Mouse (Mus musculus) liver, embryonic 15.5 days (tissue): Measurements from ENCODE around the gene Rdh9. TPM values are rescaled to one million over a fixed set of nuclear protein-coding genes. Genes with fewer than 3 reads are reported as not detected.
"Not testable (repeated sequence)": the region's sequence is repeated elsewhere in the genome, so short reads cannot be mapped to it uniquely, and the experiment has no call there.

Experiments used
- ATAC-seq: fragments of 200-750 bp; cut with Nextera tagmentation; 2 replicates; pipeline ENCODE4 v1.8.0; 2017; ENCODE audit warnings: moderate number of reproducible peaks, mild to moderate bottlenecking, moderate library complexity; ENCODE audit not compliant: insufficient read depth
- H3K27ac ChIP-seq: fragments of 300-500 bp; sonication (generic); replicated peaks from 2 replicates; pipeline ENCODE4 v1.5.1; 2015; ENCODE audit warnings: mild to moderate bottlenecking, inconsistent platforms
- H3K27me3 ChIP-seq: fragments of 300-500 bp; sonication (generic); 2 replicates; pipeline ENCODE4 v1.6.1; 2015; ENCODE audit warnings: mild to moderate bottlenecking, inconsistent platforms
- H3K36me3 ChIP-seq: fragments of 300-500 bp; sonication (generic); replicated peaks from 2 replicates; pipeline ENCODE4 v1.6.1; 2015; ENCODE audit warnings: moderate library complexity, mild to moderate bottlenecking, inconsistent platforms
- H3K4me1 ChIP-seq: fragments of 300-500 bp; sonication (generic); replicated peaks from 2 replicates; pipeline ENCODE4 v1.6.1; 2015; ENCODE audit warnings: inconsistent platforms
- H3K4me2 ChIP-seq: fragments of 300-500 bp; sonication (generic); 2 replicates; pipeline ENCODE4 v1.6.1; 2015; ENCODE audit warnings: moderate library complexity, mild to moderate bottlenecking, inconsistent platforms
- H3K4me3 ChIP-seq: fragments of 300-500 bp; sonication (generic); replicated peaks from 2 replicates; pipeline ENCODE4 v1.5.1; 2015; ENCODE audit warnings: mild to moderate bottlenecking, inconsistent platforms
- H3K9ac ChIP-seq: fragments of 300-500 bp; sonication (generic); 2 replicates; pipeline ENCODE4 v1.6.1; 2015; ENCODE audit warnings: moderate library complexity, mild to moderate bottlenecking, inconsistent platforms
- H3K9me3 ChIP-seq: fragments of 300-500 bp; sonication (generic); replicated peaks from 2 replicates; pipeline ENCODE4 v1.6.1; 2016; ENCODE audit warnings: inconsistent platforms
- WGBS: fragments of 180-500 bp; shearing (Covaris S2); methylation state at CpG from one replicate; pipeline ENCODE4 v1.1.7; 2015; ENCODE audit warnings: mixed read lengths; ENCODE audit not compliant: insufficient replicate concordance; 5-methylcytosine and 5-hydroxymethylcytosine counted together
- polyA plus RNA-seq: library from polyadenylated mRNA; unstranded; fragments of >200 nt; fragmentation: Nextera tagmentation; extraction: Ambion mirVana; gene quantifications from 2 replicates; pipeline ENCODE4 v1.2.1, GENCODE M21; 2015

Rdh9 gene
- polyA plus RNA-seq, 1 experiment from 2014 or later: not detected

DNA sequence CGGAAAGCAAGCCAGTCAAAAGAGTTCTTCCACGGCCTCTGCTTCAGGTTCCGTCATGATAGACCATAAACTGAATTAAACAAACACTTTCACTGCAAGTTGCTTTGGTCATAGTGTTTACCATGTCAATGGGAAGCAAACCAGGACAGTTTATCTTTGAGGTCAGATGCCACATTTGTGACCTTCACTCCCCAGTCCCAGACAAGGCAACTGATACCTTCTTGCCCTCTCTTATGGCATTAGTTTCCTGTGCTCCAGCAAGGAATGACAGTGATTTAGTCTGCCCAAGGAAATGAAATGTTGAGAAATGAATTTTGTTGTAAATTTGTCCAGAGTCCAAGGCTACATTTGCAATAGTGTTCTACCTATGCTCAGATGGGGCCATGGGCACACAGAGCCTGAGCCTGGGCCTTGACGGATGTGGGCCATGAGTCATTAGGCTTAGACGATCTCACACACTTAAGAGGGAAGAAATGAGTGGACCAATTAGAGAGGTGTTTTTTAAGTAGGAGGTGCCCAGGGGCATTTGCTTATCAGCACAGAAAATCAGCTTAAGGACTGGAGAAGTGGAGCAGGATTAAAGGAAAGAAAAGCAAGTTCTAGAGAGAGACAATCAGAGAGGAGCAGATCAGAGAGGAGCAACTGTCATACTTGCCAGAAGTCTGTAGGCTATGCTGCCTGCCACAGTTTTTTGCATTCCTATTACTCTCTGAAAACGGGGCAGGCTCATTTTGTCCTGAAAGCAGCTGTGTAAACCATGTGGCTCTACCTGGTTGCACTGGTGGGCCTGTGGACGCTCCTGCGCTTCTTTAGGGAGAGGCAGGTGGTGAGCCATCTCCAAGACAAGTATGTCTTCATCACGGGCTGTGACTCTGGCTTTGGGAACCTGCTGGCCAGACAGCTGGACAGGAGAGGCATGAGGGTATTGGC, 16.7 kb upstream of the Rdh9 start, which contains the start of the genes Rdh1 and Rdh16f1:
Gene Rdh1, plus strand, starts transcription at position 541 of the 930 bp plus-strand sequence.
Gene Rdh16f1, plus strand, starts transcription at position 607 of the 930 bp plus-strand sequence.
- 0 out of 2 replicates have a peak within 1 kb of the TSS, but pooled peaks have one; percentile 5 for H3K27ac ChIP-seq
- no peaks in the 10 kb centered on the region for H3K27me3 ChIP-seq
- no peaks in the 10 kb centered on the region for H3K9me3 ChIP-seq
- 0 out of 2 replicates have a peak, but pooled peaks have one; percentile 30 for ATAC-seq
- no peak within 1 kb of the TSS for H3K9ac ChIP-seq
- no peak within 1 kb of the TSS for H3K4me2 ChIP-seq
- 52% methylated on average over 9 of the region's 9 CpGs for WGBS
- no peak within 1 kb of the TSS for H3K4me3 ChIP-seq
- H3K4me1 ChIP-seq: peaks cover 26% of the 10 kb centered on the region
- no peaks in the 10 kb centered on the region for H3K36me3 ChIP-seq

DNA sequence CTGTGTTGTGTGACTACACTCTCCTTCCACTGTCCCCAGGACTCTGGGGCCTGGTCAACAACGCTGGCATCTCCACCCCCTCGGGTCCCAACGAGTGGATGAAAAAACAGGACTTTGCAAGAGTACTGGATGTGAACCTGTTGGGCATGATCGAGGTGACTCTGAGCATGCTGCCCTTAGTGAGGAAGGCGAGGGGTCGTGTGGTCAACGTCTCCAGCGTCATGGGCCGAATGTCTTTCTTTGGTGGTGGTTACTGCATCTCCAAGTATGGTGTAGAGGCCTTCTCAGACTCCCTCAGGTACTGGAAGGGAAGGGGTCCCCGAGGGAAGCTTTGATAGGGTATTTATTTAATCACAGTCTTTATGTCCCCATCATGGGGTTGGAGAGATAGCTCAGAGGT, 13.3 kb upstream of the Rdh9 start:
- not testable (repeated sequence) for H3K27me3 ChIP-seq, H3K36me3 ChIP-seq, ATAC-seq, H3K27ac ChIP-seq, H3K9ac ChIP-seq, H3K9me3 ChIP-seq, H3K4me3 ChIP-seq, H3K4me2 ChIP-seq
- H3K4me1 ChIP-seq: peaks cover 12% of the 10 kb centered on the region; the same call in 1 of the 2 replicates
- WGBS: 58% methylated on average over 10 of the region's 10 CpGs

DNA sequence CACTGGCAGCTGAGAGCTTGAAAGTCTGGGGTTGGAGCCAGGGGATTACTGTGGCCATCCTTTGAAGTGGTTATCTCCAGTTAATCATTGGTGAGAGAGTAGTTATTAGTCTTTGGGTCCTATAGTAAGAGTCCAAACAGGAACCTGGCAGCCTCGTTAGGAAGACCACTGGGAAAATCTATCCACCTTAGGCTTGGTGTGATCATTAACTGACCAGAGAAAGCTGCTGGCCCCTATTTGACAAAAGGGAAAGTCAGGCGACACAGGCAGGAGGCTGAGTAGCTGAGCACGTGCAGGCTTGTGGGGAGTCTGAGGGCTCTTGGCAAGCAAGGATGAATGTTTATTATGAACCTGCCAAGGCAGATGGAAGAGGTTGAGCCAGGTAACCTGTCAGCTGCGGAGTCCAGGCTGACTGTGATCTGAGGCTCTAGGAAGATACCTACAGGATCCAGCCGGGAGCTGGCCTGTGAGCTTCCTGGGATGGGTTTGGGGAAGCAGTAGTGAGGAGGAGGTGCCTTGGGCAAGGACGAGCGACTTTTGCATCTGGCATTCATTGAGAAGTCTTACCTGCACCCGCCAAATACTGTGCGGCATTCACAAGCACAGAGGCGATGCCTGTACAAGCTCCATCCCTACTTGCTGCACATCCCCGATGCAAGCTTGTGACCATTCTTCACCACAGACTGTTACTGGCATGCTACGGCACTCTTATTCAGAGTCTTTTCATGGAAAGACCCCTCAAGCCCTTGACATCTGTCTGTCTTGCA, 12.1 kb upstream of the Rdh9 start:
- peak overlapping the region; percentile 10; the same call in 1 of the 2 replicates for H3K4me2 ChIP-seq
- H3K4me1 ChIP-seq: peaks cover 7% of the 10 kb centered on the region; the same call in 1 of the 2 replicates
- peak overlapping the region; percentile 65 for H3K27ac ChIP-seq
- no peaks in the 10 kb centered on the region for H3K27me3 ChIP-seq
- H3K36me3 ChIP-seq: no peaks in the 10 kb centered on the region
- WGBS: 53% methylated on average over 12 of the region's 12 CpGs
- no peak overlapping the region for H3K4me3 ChIP-seq
- H3K9me3 ChIP-seq: no peaks in the 10 kb centered on the region
- no peak overlapping the region for H3K9ac ChIP-seq
- ATAC-seq: peak; percentile 71

DNA sequence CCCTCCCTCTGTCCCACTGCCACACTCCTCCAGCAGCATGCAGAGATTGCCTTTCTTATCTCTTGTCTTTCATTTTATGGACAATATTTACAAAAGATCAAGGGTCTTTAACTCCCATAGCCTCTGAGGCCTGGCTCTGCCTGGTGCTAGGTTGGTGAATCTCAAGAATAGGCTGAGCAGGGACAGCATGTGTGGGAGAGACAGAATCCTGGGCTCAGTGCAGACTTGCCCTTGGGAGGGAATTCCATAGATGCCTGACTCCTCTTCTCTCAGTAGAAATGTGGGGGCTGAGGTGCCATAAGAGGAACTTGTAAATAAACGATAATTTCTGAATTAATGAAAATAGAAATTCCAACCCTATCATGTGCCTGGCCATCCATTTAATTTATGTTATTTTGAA, 9.6 kb upstream of the Rdh9 start:
- H3K9ac ChIP-seq: no peak overlapping the region
- H3K4me2 ChIP-seq: no peak overlapping the region
- no peak for ATAC-seq
- H3K4me1 ChIP-seq: peaks cover 7% of the 10 kb centered on the region; the same call in 1 of the 2 replicates
- no peak overlapping the region for H3K27ac ChIP-seq
- H3K4me3 ChIP-seq: no peak overlapping the region
- H3K9me3 ChIP-seq: no peaks in the 10 kb centered on the region
- 62% methylated on average over 1 of the region's 1 CpGs for WGBS
- no peaks in the 10 kb centered on the region for H3K27me3 ChIP-seq
- no peaks in the 10 kb centered on the region for H3K36me3 ChIP-seq

DNA sequence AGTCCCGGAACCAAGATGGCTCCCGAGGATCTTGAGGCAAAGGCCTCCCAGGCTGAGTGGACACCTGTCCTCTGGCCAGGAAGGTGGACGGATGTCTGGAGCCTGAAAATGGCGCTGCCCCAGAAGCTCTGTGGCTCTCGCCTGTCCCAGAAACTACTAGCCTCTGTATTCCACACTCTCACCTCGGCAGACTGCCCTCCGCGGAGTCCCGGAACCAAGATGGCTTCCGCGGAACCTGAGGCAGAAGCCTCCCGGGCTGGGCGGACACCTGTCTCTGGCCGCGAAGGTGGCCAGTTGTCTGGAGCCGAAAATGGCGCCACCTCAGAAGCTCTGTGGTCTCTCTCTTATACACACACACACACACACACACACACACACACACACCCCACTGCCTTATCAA, 6.1 kb downstream of the Rdh9 start:
- not testable (repeated sequence) for H3K4me1 ChIP-seq, H3K4me3 ChIP-seq, H3K27ac ChIP-seq, H3K9ac ChIP-seq, H3K9me3 ChIP-seq, H3K27me3 ChIP-seq, ATAC-seq, H3K36me3 ChIP-seq, H3K4me2 ChIP-seq
- 74% methylated on average over 17 of the region's 17 CpGs for WGBS

DNA sequence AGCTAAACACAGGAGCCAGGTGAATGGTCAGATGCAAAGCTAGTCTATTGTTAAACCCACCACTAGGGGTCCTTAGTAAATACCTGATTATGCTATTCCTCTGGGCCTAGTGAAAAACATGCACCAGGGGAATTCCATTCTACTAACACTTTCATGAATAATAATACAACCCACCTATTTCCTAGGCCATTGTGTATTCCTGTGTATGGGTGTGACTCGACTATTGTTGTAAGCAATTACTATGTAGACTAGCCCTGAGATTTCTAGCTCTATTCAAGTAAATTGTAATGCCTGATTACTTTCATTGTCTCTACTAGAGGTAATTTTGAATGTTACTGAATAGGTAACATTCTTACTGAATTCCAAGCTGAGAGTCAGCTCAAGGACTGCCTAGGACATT, 9.2 kb downstream of the Rdh9 start:
- H3K9ac ChIP-seq, H3K4me3 ChIP-seq, ATAC-seq, H3K9me3 ChIP-seq, H3K4me2 ChIP-seq, H3K27me3 ChIP-seq, H3K4me1 ChIP-seq, H3K27ac ChIP-seq, H3K36me3 ChIP-seq: not testable (repeated sequence)
- WGBS: 56% methylated on average over 1 of the region's 1 CpGs

DNA sequence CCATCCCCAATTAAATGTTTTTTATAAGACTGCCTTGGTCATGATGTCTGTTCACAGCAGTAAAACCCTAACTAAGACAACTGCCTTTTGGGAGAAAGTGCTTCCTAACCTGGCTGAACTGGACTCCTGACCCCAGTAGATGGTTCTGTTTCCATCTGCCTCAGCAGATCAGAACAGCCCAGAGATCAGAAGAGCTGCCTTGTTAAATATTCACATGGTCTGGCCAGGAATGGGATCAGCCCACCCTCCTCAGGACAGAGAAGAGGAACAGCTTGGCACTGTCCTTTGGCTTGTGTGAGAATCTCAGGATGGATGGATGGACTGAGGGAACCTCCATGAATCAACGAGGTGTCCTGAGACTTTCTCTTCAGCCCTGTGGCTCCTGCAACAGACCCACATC, 23.1 kb downstream of the Rdh9 start:
- WGBS: 32% methylated on average over 1 of the region's 1 CpGs
- Histone ChIP-seq H3K36me3 (no peaks in the 10 kb centered on the region), H3K4me3 (no peak overlapping the region), H3K9ac (no peak overlapping the region), H3K27ac (no peak overlapping the region), H3K9me3 (no peaks in the 10 kb centered on the region), H3K4me2 (no peak overlapping the region), H3K27me3 (no peaks in the 10 kb centered on the region), H3K4me1 (no peaks in the 10 kb centered on the region)
- no peak for ATAC-seq

DNA sequence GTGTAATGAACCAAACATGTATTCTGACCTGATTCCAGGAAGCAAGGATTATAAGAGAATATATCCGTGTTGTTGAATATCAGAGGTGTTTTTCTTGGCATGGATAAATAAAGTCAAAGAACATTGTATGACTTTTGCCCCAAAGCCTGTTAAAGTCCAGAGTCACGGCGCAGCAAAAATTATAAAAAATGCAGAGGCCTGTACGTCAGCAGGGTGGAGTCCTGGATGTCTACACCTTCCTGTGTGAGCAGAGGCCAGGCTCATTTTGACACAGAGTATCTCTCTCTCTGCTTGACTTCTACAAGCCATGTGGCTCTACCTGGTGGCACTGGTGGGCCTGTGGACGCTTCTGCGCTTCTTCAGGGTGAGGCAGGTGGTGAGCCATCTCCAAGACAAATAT, 24.7 kb downstream of the Rdh9 start, which contains the start of gene Rdh16:
Gene Rdh16, plus strand, starts transcription at position 262 of the 400 bp plus-strand sequence.
- no peak within 1 kb of the TSS for H3K9ac ChIP-seq
- WGBS: 68% methylated on average over 6 of the region's 6 CpGs
- H3K4me3 ChIP-seq: no peak within 1 kb of the TSS
- no peaks in the 10 kb centered on the region for H3K27me3 ChIP-seq
- H3K9me3 ChIP-seq: no peaks in the 10 kb centered on the region
- no peak within 1 kb of the TSS for H3K4me2 ChIP-seq
- no peak within 1 kb of the TSS for H3K27ac ChIP-seq
- H3K4me1 ChIP-seq: no peaks in the 10 kb centered on the region
- no peak for ATAC-seq
- no peaks in the 10 kb centered on the region for H3K36me3 ChIP-seq

DNA sequence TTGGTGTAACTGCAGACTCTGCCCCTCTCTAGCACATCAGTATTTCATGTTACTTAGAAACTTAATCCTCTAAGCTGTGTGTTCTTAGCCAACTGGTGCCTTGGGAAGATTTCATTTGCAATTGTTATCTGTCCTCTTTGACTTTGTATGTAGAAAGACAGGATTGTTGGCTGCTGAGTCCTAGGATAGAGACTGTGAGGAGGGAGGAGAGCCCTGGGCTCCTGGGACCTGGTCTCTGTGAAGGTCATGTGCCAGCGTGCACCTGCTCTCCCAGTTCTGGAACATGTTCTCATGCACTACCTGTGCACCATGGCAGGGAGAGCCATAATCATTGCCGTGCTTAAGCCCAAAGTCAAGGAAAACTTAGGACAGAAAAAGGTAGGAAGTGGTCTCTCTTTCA, 25.4 kb downstream of the Rdh9 start:
- WGBS: 65% methylated on average over 2 of the region's 2 CpGs

DNA sequence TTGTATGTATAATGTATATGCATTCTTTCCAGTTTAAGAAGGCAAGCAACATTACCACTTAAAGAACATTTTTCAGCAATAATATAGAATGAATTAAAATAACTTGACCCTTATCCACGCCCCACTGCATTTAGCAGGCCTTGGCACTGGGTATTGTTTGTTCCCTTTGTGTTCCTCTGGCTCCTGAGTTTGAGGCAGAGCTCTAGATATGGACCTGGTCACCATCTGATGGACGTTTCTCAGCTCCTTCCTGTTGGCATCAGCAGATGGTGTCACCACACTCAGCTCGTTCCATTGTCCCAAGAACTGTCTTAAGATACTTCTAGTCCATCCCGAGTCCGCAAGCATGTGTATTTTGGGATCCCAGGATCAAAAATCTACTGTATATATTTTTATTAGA, 26.1 kb downstream of the Rdh9 start:
- no peaks in the 10 kb centered on the region for H3K9me3 ChIP-seq
- no peak overlapping the region for H3K27ac ChIP-seq
- no peaks in the 10 kb centered on the region for H3K4me1 ChIP-seq
- 43% methylated on average over 5 of the region's 5 CpGs for WGBS
- H3K27me3 ChIP-seq: no peaks in the 10 kb centered on the region
- H3K9ac ChIP-seq: no peak overlapping the region
- H3K4me3 ChIP-seq: no peak overlapping the region
- ATAC-seq: no peak
- H3K4me2 ChIP-seq: no peak overlapping the region
- no peaks in the 10 kb centered on the region for H3K36me3 ChIP-seq

More for the DNA sequence above, 25.4 kb downstream of the Rdh9 start:
- ATAC-seq: no peak
- Histone ChIP-seq H3K9me3 (no peaks in the 10 kb centered on the region), H3K4me2 (no peak overlapping the region), H3K9ac (no peak overlapping the region), H3K27ac (no peak overlapping the region), H3K36me3 (no peaks in the 10 kb centered on the region), H3K27me3 (no peaks in the 10 kb centered on the region), H3K4me1 (no peaks in the 10 kb centered on the region), H3K4me3 (no peak overlapping the region)

DNA sequence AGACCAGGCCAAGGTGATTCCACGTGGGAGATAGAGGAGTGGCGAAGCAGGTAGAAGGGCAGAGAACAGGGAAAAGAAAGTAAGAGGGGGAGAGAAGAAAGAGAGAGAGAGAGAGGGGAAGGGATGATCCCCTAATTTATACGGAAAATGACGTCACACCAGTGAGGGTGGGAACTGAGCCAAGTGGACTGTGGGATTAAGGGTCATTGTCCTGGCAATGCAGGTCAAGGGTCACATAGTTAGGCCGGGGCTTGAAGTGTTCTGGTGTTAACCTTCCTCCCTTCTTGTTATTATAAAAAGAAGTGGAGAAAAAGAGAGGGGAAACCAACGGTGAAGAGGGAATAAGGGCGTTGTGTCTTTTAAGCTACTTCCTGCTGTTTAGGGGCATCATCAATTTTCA, 28.2 kb downstream of the Rdh9 start:
- Histone ChIP-seq H3K4me2 (no peak overlapping the region), H3K9ac (no peak overlapping the region), H3K4me1 (no peaks in the 10 kb centered on the region), H3K9me3 (no peaks in the 10 kb centered on the region), H3K27me3 (no peaks in the 10 kb centered on the region), H3K27ac (no peak overlapping the region), H3K4me3 (no peak overlapping the region), H3K36me3 (no peaks in the 10 kb centered on the region)
- ATAC-seq: no peak
- 56% methylated on average over 7 of the region's 7 CpGs for WGBS
